Mouse (Mus musculus) frontal cortex, adult 2 months (tissue): ENCODE results near the gene D1Ertd622e. TPM values are rescaled to one million over a fixed set of nuclear protein-coding genes. Genes with fewer than 3 reads are reported as not detected.
"Not testable (repeated sequence)": the region's sequence is repeated elsewhere in the genome, so short reads cannot be mapped to it uniquely, and the experiment has no call there.

Experiments used
- DNase-seq, 2 experiments: peaks; one replicate each; pipeline ENCODE4 v3.0.0; 2022; ENCODE audit warnings: low spot score in 1 of 2; ENCODE audit errors: extremely low spot score in 1 of 2
- polyA plus RNA-seq: library from polyadenylated mRNA; depleted of rRNA; stranded (reverse); fragments of >200 nt; gene quantifications from 2 replicates; pipeline ENCODE4 v1.2.3, GENCODE M21; 2012; rRNA removed

D1Ertd622e gene
- polyA plus RNA-seq, 1 experiment = 54.9 TPM

GRCm38 (mm10) chr1:97584171-97584570 is 77.7 kb downstream of the D1Ertd622e start:
- DNase-seq = no peak

GRCm38 (mm10) chr1:97583085-97583484 is 78.8 kb downstream of the D1Ertd622e start:
- no peak for DNase-seq

GRCm38 (mm10) chr1:97580680-97581079 is 81.2 kb downstream of the D1Ertd622e start:
- DNase-seq = not testable (repeated sequence)

GRCm38 (mm10) chr1:97580270-97580669 is 81.6 kb downstream of the D1Ertd622e start:
- no peak for DNase-seq

- DNase-seq = no peak
Observed at GRCm38 (mm10) chr1:97578025-97578417, 83.9 kb downstream of the D1Ertd622e start.

- DNase-seq = no peak
Observed at GRCm38 (mm10) chr1:97577062-97578024, 84.5 kb downstream of the D1Ertd622e start.

- no peak for DNase-seq
Observed at GRCm38 (mm10) chr1:97576576-97576975, 85.3 kb downstream of the D1Ertd622e start.

GRCm38 (mm10) chr1:97570814-97571213 is 91.1 kb downstream of the D1Ertd622e start:
- no peak for DNase-seq

- no peak for DNase-seq
Observed at GRCm38 (mm10) chr1:97567956-97568355, 93.9 kb downstream of the D1Ertd622e start.

GRCm38 (mm10) chr1:97564641-97565040 is 97.2 kb downstream of the D1Ertd622e start:
- DNase-seq = no peak

- DNase-seq = no peak
Observed at GRCm38 (mm10) chr1:97562867-97563266, 99.0 kb downstream of the D1Ertd622e start.

Other genes starting within 250 kb of the D1Ertd622e start
- 9.8 and 11.5 TPM in 2 replicates for gene Gin1, start 108.1 kb upstream of the D1Ertd622e start, polyA plus RNA-seq
- 18.6 TPM in 2 replicates for gene Ppip5k2, start 108.3 kb upstream of the D1Ertd622e start, polyA plus RNA-seq